Mouse (Mus musculus) kidney, adult 2 months (tissue): ENCODE data around the gene Des. TPM values are rescaled to one million over a fixed set of nuclear protein-coding genes. Genes with fewer than 3 reads are reported as not detected.

ENCODE experiments used
- DNase-seq: peaks from one replicate; pipeline ENCODE4 v3.0.0; 2021
- H3K27ac ChIP-seq: fragments of 200-500 bp; 2 replicates; pipeline ENCODE4 v1.5.1; 2012; ENCODE audit warnings: low read depth, low read length, control low read depth, inconsistent platforms; ENCODE audit not compliant: insufficient read depth
- H3K27me3 ChIP-seq: fragments of 200-500 bp; replicated peaks from 2 replicates; pipeline ENCODE4 v1.6.1; 2012; ENCODE audit warnings: mild to moderate bottlenecking, moderate library complexity, low read length, inconsistent platforms; ENCODE audit not compliant: control insufficient read depth, insufficient read depth
- H3K36me3 ChIP-seq: fragments of 200-500 bp; 2 replicates; pipeline ENCODE4 v1.6.1; 2012; ENCODE audit warnings: mild to moderate bottlenecking, moderate library complexity, low read length, inconsistent platforms; ENCODE audit not compliant: control insufficient read depth, insufficient read depth
- H3K4me1 ChIP-seq: fragments of 200-500 bp; 2 replicates; pipeline ENCODE4 v1.6.1; 2011; ENCODE audit warnings: low read length; ENCODE audit not compliant: control insufficient read depth, insufficient read depth
- H3K4me3 ChIP-seq: fragments of 200-500 bp; 2 replicates; pipeline ENCODE4 v1.5.1; 2011; ENCODE audit warnings: mild to moderate bottlenecking, low read depth, low read length, control low read depth; ENCODE audit not compliant: insufficient read depth
- CTCF ChIP-seq: fragments of 200-500 bp; conservative IDR thresholded peaks from 2 replicates; pipeline ENCODE4 v1.5.1; 2011; ENCODE audit warnings: low read depth, mild to moderate bottlenecking, control low read depth, low read length, moderate library complexity, mixed read lengths; ENCODE audit not compliant: insufficient read depth, insufficient read length
- POLR2A ChIP-seq: fragments of 200-500 bp; IDR thresholded peaks from one replicate; pipeline ENCODE4 v1.6.1; 2011; ENCODE audit warnings: low read depth, low read length, control low read depth
- WGBS: fragments of 180-500 bp; shearing (Covaris S2); methylation state at CpG from one replicate; pipeline ENCODE4 v1.1.7; 2018; 5-methylcytosine and 5-hydroxymethylcytosine counted together
- polyA plus RNA-seq: library from polyadenylated mRNA; depleted of rRNA; stranded (reverse); fragments of >200 nt; gene quantifications from 2 replicates; pipeline ENCODE4 v1.2.3, GENCODE M21; 2012

The Des gene
- polyA plus RNA-seq, 1 experiment, result 32.1 TPM

- Histone ChIP-seq H3K4me1 (no peaks in the 10 kb centered on the region), H3K4me3 (no peak overlapping the region), H3K27me3 (0 out of 2 replicates have a peak, but pooled peaks cover 3% of the 10 kb centered on the region), H3K36me3 (no peaks in the 10 kb centered on the region), H3K27ac (no peak overlapping the region)
- 85% methylated on average over 3 of the region's 3 CpGs for WGBS
- TF ChIP-seq POLR2A, result no peak
- no peak for TF ChIP-seq CTCF
- DNase-seq, result no peak
These were observed 3.7 kb downstream of the Des start for GRCm38 (mm10) chr1:75363868-75364267.

- 72% methylated on average over 14 of the region's 14 CpGs for WGBS
- no peaks in the 10 kb centered on the region for H3K27me3 ChIP-seq
- TF ChIP-seq CTCF, result no peak
These were observed 5.5 kb downstream of the Des start for GRCm38 (mm10) chr1:75365510-75366137.

GRCm38 (mm10) chr1:75369360-75369983 is 9.3 kb downstream of the Des start:
- WGBS, result 36% methylated on average over 25 of the region's 25 CpGs
- H3K27ac ChIP-seq, result no peak overlapping the region
- no peaks in the 10 kb centered on the region for H3K27me3 ChIP-seq
- no peaks in the 10 kb centered on the region for H3K4me1 ChIP-seq
- peak; percentile 33 for DNase-seq
- no peak overlapping the region for H3K4me3 ChIP-seq
- H3K36me3 ChIP-seq, result no peaks in the 10 kb centered on the region
- TF ChIP-seq POLR2A, result no peak
- TF ChIP-seq CTCF, result no peak

More at GRCm38 (mm10) chr1:75365510-75366137, 5.5 kb downstream of the Des start:
- no peaks in the 10 kb centered on the region for H3K4me1 ChIP-seq
- H3K36me3 ChIP-seq, result no peaks in the 10 kb centered on the region
- no peak overlapping the region for H3K27ac ChIP-seq
- no peak for DNase-seq
- no peak overlapping the region for H3K4me3 ChIP-seq

GRCm38 (mm10) chr1:75369984-75370660 is 10.0 kb downstream of the Des start:
- Histone ChIP-seq H3K27ac (no peak overlapping the region), H3K27me3 (no peaks in the 10 kb centered on the region), H3K36me3 (no peaks in the 10 kb centered on the region), H3K4me3 (no peak overlapping the region), H3K4me1 (no peaks in the 10 kb centered on the region)
- TF ChIP-seq CTCF (no peak), POLR2A (no peak)
- peak; percentile 77 for DNase-seq
- WGBS, result 24% methylated on average over 13 of the region's 13 CpGs

GRCm38 (mm10) chr1:75371317-75372095 is 11.4 kb downstream of the Des start:
- peak; percentile 39 for DNase-seq
- H3K27ac ChIP-seq, result no peak overlapping the region
- no peaks in the 10 kb centered on the region for H3K27me3 ChIP-seq
- H3K36me3 ChIP-seq, result no peaks in the 10 kb centered on the region
- no peak overlapping the region for H3K4me3 ChIP-seq
- TF ChIP-seq CTCF, result peak; percentile 48
- no peak for TF ChIP-seq POLR2A
- H3K4me1 ChIP-seq, result no peaks in the 10 kb centered on the region
- WGBS, result 62% methylated on average over 13 of the region's 13 CpGs

- no peak for DNase-seq
- Histone ChIP-seq H3K36me3 (no peaks in the 10 kb centered on the region), H3K27ac (no peak overlapping the region), H3K27me3 (no peaks in the 10 kb centered on the region), H3K4me1 (no peaks in the 10 kb centered on the region), H3K4me3 (no peak overlapping the region)
- 82% methylated on average over 3 of the region's 3 CpGs for WGBS
- TF ChIP-seq CTCF (no peak), POLR2A (no peak)
These were observed 12.3 kb downstream of the Des start for GRCm38 (mm10) chr1:75372450-75372849.
